In the genomic region with DNA sequence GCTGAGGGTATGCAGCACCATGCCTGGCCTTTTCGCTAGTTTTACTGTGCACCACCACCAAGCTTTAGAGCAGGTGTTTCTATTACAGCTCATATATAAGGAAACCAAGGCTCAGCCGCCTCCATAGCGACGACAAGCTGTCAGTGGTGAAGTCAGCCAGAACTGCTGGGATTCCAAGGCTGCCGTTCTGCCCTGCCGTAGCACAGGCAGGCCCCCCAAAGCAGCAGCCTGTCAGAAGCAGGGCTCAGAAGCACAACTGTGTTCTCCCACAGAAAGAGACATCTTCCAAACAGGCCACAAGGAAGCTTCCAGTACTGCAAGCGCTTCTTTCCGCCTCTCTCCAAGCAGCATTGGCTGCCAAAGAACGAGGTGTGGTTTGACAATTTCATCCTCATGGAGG, we compare ENCODE assay signal across 11 mouse cellular contexts.
DNase-seq lines count a peak whose midpoint lies in the region; ATAC-seq and TF ChIP-seq lines count a peak whose summit lies in the region.
"Had no signal": no experiment of that assay in that cellular context is flagged by ENCODE, and none has a peak within 500 bp of the region (broad histone marks: within the 10 kb centered on the region; RNA-seq: fewer than 3 reads in every experiment).

No protein-coding gene starts in this region.

- DNase-seq in brain, adult 2 months (ENCODE audit: low read depth, low spot score) = peak; percentile 91
- peak; percentile 77 to 78 for DNase-seq in frontal cortex, adult 2 months (ENCODE audit: extremely low spot score in 1 of 2, low spot score in 1 of 2)
- peak; percentile 45 to 53 for DNase-seq in left cerebral cortex, postnatal 10 days (ENCODE audit: extremely low spot score in 1 of 2, low spot score in 2 of 2)
- DNase-seq in liver, postnatal 0 days = no peak
- DNase-seq in kidney, postnatal 10 days = no peak
- DNase-seq in thymus, postnatal 25 days = no peak
- DNase-seq: adrenal gland, postnatal 36 days had no signal

- 61% methylated on average over 9 of the region's 9 CpGs for WGBS in forebrain, embryonic 15.5 days
- 75% methylated on average over 9 of the region's 9 CpGs for WGBS in forebrain, embryonic 12.5 days
- 76% methylated on average over 9 of the region's 9 CpGs for WGBS in liver, postnatal 0 days (ENCODE audit: insufficient replicate concordance)

- no peak overlapping the region for H3K4me2 ChIP-seq in forebrain, embryonic 15.5 days (replicated peaks)
- no peak overlapping the region for H3K4me2 ChIP-seq in forebrain, embryonic 12.5 days
- no peak overlapping the region for H3K4me2 ChIP-seq in liver, postnatal 0 days (ENCODE audit: low read depth, low read length)
- H3K4me2 ChIP-seq: liver, embryonic 12.5 days; neural tube, embryonic 12.5 days had no signal

- H3K36me3 ChIP-seq in forebrain, embryonic 15.5 days = no peaks in the 10 kb centered on the region
- H3K36me3 ChIP-seq in forebrain, embryonic 12.5 days (replicated peaks) = no peaks in the 10 kb centered on the region
- no peaks in the 10 kb centered on the region for H3K36me3 ChIP-seq in liver, postnatal 0 days (replicated peaks; ENCODE audit: insufficient read depth, low read length)
- H3K36me3 ChIP-seq: liver, embryonic 12.5 days; neural tube, embryonic 12.5 days had no signal

- TF ChIP-seq EP300 in liver, postnatal 0 days (IDR thresholded peaks at IDR 0.05; ENCODE audit: low read depth) = no peak

- no peak for TF ChIP-seq CTCF in liver, postnatal 0 days (IDR thresholded peaks at IDR 0.05; ENCODE audit: low read depth)

- no peak overlapping the region for H3K9ac ChIP-seq in forebrain, embryonic 15.5 days (replicated peaks)
- H3K9ac ChIP-seq in forebrain, embryonic 12.5 days = no peak overlapping the region
- H3K9ac ChIP-seq in liver, postnatal 0 days (replicated peaks) = no peak overlapping the region
- H3K9ac ChIP-seq: liver, embryonic 12.5 days; neural tube, embryonic 12.5 days had no signal

- no peaks in the 10 kb centered on the region for H3K9me3 ChIP-seq in forebrain, embryonic 15.5 days
- no peaks in the 10 kb centered on the region for H3K9me3 ChIP-seq in forebrain, embryonic 12.5 days
- no peaks in the 10 kb centered on the region for H3K9me3 ChIP-seq in liver, postnatal 0 days (ENCODE audit: low read length)
- H3K9me3 ChIP-seq: liver, embryonic 12.5 days; neural tube, embryonic 12.5 days had no signal

- H3K27me3 ChIP-seq in forebrain, embryonic 15.5 days = no peaks in the 10 kb centered on the region
- H3K27me3 ChIP-seq in forebrain, embryonic 12.5 days = no peaks in the 10 kb centered on the region
- H3K27me3 ChIP-seq in liver, postnatal 0 days (ENCODE audit: insufficient read depth, low read length) = no peaks in the 10 kb centered on the region
- H3K27me3 ChIP-seq: liver, embryonic 12.5 days; neural tube, embryonic 12.5 days had no signal

- no peak overlapping the region for H3K4me3 ChIP-seq in forebrain, embryonic 15.5 days
- no peak overlapping the region for H3K4me3 ChIP-seq in forebrain, embryonic 12.5 days (replicated peaks)
- H3K4me3 ChIP-seq in liver, postnatal 0 days (ENCODE audit: low read depth, low read length) = no peak overlapping the region
- H3K4me3 ChIP-seq: liver, embryonic 12.5 days; neural tube, embryonic 12.5 days had no signal

- intact Hi-C loops in left cerebral cortex, postnatal 10 days (cut with DNase I) = no loop called here

- peaks cover 3% of the 10 kb centered on the region; the same call in 1 of the 2 replicates for H3K4me1 ChIP-seq in forebrain, embryonic 15.5 days
- no peaks in the 10 kb centered on the region for H3K4me1 ChIP-seq in forebrain, embryonic 12.5 days
- no peaks in the 10 kb centered on the region for H3K4me1 ChIP-seq in liver, postnatal 0 days (ENCODE audit: insufficient read depth)
- H3K4me1 ChIP-seq: liver, embryonic 12.5 days; neural tube, embryonic 12.5 days had no signal

- peak; percentile 66; the same call in 1 of the 2 replicates for ATAC-seq in forebrain, embryonic 15.5 days (replicated peaks)
- ATAC-seq in forebrain, embryonic 12.5 days (ENCODE audit: low FRiP score) = no peak
- no peak for ATAC-seq in liver, postnatal 0 days
- ATAC-seq: liver, embryonic 12.5 days had no signal

- peak overlapping the region; percentile 29 for H3K27ac ChIP-seq in forebrain, embryonic 15.5 days (replicated peaks)
- no peak overlapping the region for H3K27ac ChIP-seq in forebrain, embryonic 12.5 days
- no peak overlapping the region for H3K27ac ChIP-seq in liver, postnatal 0 days (ENCODE audit: low read depth)
- H3K27ac ChIP-seq: liver, embryonic 12.5 days; neural tube, embryonic 12.5 days had no signal

Comparison
In these comparisons a context has a peak if more than half of its experiments do, and no peak if none do; other contexts are left out.
1. DNase-seq: peak in brain, adult 2 months (single experiment), frontal cortex, adult 2 months (2 of 2) and left cerebral cortex, postnatal 10 days (2 of 2); none in liver, postnatal 0 days (single experiment), kidney, postnatal 10 days (single experiment) and thymus, postnatal 25 days (single experiment).